Mouse (Mus musculus): ENCODE results near the gene Tnfrsf19.

- TF ChIP-seq CTCF (IDR thresholded peaks at IDR 0.05; ENCODE audit: insufficient read depth, low read depth, low read length) = no peak
- TF ChIP-seq POLR2A (IDR thresholded peaks at IDR 0.05; ENCODE audit: insufficient read depth, low read depth, low read length) = no peak
Observed at GRCm38 (mm10) chr14:61088187-61088586, 41.9 kb upstream of the Tnfrsf19 start.
